In the genomic region with DNA sequence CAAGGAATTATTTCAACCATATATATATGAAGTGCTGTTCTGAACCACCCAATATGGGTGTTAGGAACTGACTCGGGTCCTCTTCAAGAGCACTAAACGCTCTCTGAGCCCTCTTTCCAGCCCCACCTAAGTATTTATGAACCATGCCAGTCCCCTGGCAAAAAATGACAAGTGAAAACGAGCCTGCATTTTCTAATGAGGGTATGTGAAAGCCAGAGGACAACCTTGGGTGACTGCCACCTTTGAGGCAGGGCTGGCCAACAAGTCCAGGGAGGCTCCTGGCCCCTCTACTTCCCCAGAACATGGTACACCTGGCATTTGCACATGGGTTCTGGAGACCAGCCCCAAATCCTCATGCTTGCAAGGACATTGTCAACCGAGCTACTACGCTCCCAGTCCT, we compare ENCODE assay signal across 25 mouse cellular contexts.
"Had no signal": no experiment of that assay in that cellular context is flagged by ENCODE, and none has a peak within 500 bp of the region (broad histone marks: within the 10 kb centered on the region; RNA-seq: fewer than 3 reads in every experiment).

No protein-coding gene starts in this region.

- DNase-seq: gastrocnemius, postnatal 14 days; gastrocnemius, postnatal 36 days; heart, adult 18-20 months; heart, postnatal 14 days; heart, postnatal 36 days; kidney, adult 11 months; kidney, adult 2 months; kidney, adult 9 months; kidney, postnatal 14 days; kidney, postnatal 36 days; layer of hippocampus, adult 9-11 months; layer of hippocampus, postnatal 36 days; left cerebral cortex, postnatal 4 days had no signal

- H3K9me3 ChIP-seq: heart, embryonic 13.5 days; heart, embryonic 15.5 days; hindbrain, embryonic 13.5 days; hindbrain, embryonic 15.5 days; kidney, embryonic 15.5 days; limb, embryonic 13.5 days; limb, embryonic 15.5 days; liver, embryonic 12.5 days had no signal

- H3K4me1 ChIP-seq: heart, embryonic 15.5 days; hindbrain, embryonic 13.5 days; hindbrain, embryonic 15.5 days; limb, embryonic 15.5 days had no signal

- H3K9ac ChIP-seq: heart, embryonic 13.5 days; heart, embryonic 15.5 days; hindbrain, embryonic 13.5 days; hindbrain, embryonic 15.5 days; kidney, embryonic 15.5 days; limb, embryonic 13.5 days; limb, embryonic 15.5 days; liver, embryonic 12.5 days; liver, embryonic 14.5 days had no signal

- H3K27ac ChIP-seq: heart, embryonic 13.5 days; heart, embryonic 15.5 days; hindbrain, embryonic 13.5 days; hindbrain, embryonic 15.5 days; hindbrain, postnatal 0 days; kidney, embryonic 15.5 days; kidney, postnatal 0 days; limb, embryonic 13.5 days; limb, embryonic 15.5 days; liver, embryonic 14.5 days had no signal

- H3K4me3 ChIP-seq: heart, embryonic 13.5 days; heart, embryonic 15.5 days; hindbrain, embryonic 13.5 days; hindbrain, embryonic 15.5 days; kidney, embryonic 15.5 days; limb, embryonic 13.5 days; limb, embryonic 15.5 days; liver, embryonic 12.5 days had no signal

- ATAC-seq: hindbrain, postnatal 0 days; intestine, embryonic 16.5 days; liver, embryonic 12.5 days had no signal

- H3K4me2 ChIP-seq: heart, embryonic 13.5 days; heart, embryonic 15.5 days; hindbrain, embryonic 13.5 days; hindbrain, embryonic 15.5 days; kidney, embryonic 15.5 days; limb, embryonic 13.5 days; limb, embryonic 15.5 days; liver, embryonic 12.5 days had no signal

- H3K27me3 ChIP-seq: heart, embryonic 13.5 days; heart, embryonic 15.5 days; hindbrain, embryonic 13.5 days; hindbrain, embryonic 15.5 days; kidney, embryonic 15.5 days; limb, embryonic 13.5 days; limb, embryonic 15.5 days; liver, embryonic 12.5 days had no signal
